Mouse (Mus musculus): ENCODE measurements around the gene Samd10. TPM values are rescaled to one million over a fixed set of nuclear protein-coding genes. Genes with fewer than 3 reads are reported as not detected.

The Samd10 gene
- polyA plus RNA-seq, 1 experiment from 2014 or later, result 88.8 TPM

GRCm38 (mm10) chr2:181571941-181572670 is 26.9 kb downstream of the Samd10 start:
- Histone ChIP-seq H3K4me2 (replicated peaks) (no peak overlapping the region), H3K27ac (replicated peaks) (no peak overlapping the region), H3K9ac (replicated peaks) (no peak overlapping the region), H3K4me1 (no peaks in the 10 kb centered on the region), H3K36me3 (peaks cover 18% of the 10 kb centered on the region), H3K9me3 (no peaks in the 10 kb centered on the region), H3K27me3 (no peaks in the 10 kb centered on the region), H3K4me3 (no peak overlapping the region)
- ATAC-seq (ENCODE audit: low FRiP score, low read depth), result no peak
- WGBS, result 90% methylated on average over 11 of the region's 11 CpGs

DNA sequence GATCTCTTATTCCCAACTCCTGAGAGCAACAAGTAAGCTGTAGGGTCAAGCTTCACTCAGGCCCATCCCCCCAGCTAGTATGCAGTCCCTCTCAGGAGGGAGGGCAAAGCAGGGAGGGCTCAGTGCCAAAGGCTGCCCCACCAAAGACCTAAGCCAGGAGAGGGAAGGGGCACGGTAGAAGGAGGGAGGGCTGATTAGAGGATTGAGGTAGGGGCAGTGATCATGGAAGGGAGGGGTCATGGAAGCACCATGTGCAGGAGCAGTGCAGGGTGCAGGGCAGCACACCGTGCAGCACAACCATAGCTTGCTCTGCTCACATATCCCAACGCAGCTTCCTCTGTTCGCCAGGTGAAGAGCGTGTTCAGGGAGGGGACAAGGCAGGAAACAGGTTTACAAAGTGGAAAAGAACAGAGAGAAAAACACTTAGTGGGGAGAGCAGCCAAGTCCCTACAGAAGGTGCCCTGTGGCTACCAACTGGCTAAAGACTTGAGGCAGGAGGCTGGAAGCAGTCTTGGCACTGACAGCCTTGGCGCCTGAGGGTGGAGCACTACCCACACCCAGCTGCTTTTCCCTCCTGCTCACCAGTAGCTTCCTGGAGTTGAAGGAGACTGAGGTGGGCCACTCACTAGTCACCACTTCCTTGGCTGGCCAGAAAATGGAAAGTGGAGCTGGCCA is 28.0 kb downstream of the Samd10 start:
- peaks cover 18% of the 10 kb centered on the region for H3K36me3 ChIP-seq
- H3K4me2 ChIP-seq (replicated peaks), result no peak overlapping the region
- no peak overlapping the region for H3K27ac ChIP-seq (replicated peaks)
- no peak for ATAC-seq (ENCODE audit: low FRiP score, low read depth)
- no peak overlapping the region for H3K4me3 ChIP-seq
- H3K4me1 ChIP-seq, result no peaks in the 10 kb centered on the region
- H3K27me3 ChIP-seq, result no peaks in the 10 kb centered on the region
- no peaks in the 10 kb centered on the region for H3K9me3 ChIP-seq
- 71% methylated on average over 6 of the region's 6 CpGs for WGBS
- H3K9ac ChIP-seq (replicated peaks), result 0 out of 2 replicates have a peak overlapping the region, but pooled peaks have one; percentile 15

GRCm38 (mm10) chr2:181570375-181570774 is 28.6 kb downstream of the Samd10 start:
- ATAC-seq (ENCODE audit: low FRiP score, low read depth), result no peak
- no peaks in the 10 kb centered on the region for H3K4me1 ChIP-seq
- WGBS, result 88% methylated on average over 8 of the region's 8 CpGs
- H3K27me3 ChIP-seq, result no peaks in the 10 kb centered on the region
- H3K4me3 ChIP-seq, result no peak overlapping the region
- no peak overlapping the region for H3K9ac ChIP-seq (replicated peaks)
- H3K36me3 ChIP-seq, result peaks cover 18% of the 10 kb centered on the region
- H3K27ac ChIP-seq (replicated peaks), result no peak overlapping the region
- H3K9me3 ChIP-seq, result no peaks in the 10 kb centered on the region
- H3K4me2 ChIP-seq (replicated peaks), result no peak overlapping the region

DNA sequence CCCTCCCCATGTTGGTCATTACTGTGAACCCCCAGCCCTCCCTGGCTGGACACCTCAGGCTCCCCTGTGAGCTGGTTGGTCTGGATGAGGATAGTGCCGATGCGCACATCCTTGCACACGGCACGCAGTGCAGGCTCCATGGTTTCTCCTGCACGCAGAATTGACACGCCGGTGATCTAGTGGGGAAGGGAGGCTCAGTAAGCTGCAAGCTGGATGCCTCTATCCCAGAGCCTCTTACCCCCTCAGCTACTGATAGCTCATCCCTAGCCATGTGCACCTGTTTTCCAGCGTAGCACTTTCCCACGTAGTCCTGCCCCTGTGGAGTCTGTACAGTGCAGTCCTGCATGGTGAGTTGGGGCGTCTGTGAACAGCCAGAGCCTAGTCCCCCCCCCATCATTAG is 29.2 kb downstream of the Samd10 start:
- WGBS, result 89% methylated on average over 10 of the region's 10 CpGs
- Histone ChIP-seq H3K4me1 (no peaks in the 10 kb centered on the region), H3K4me3 (no peak overlapping the region), H3K27ac (replicated peaks) (no peak overlapping the region), H3K9ac (replicated peaks) (no peak overlapping the region), H3K27me3 (no peaks in the 10 kb centered on the region), H3K4me2 (replicated peaks) (no peak overlapping the region), H3K9me3 (no peaks in the 10 kb centered on the region), H3K36me3 (peaks cover 18% of the 10 kb centered on the region)
- ATAC-seq (ENCODE audit: low FRiP score, low read depth), result no peak

- Histone ChIP-seq H3K9ac (replicated peaks) (no peak overlapping the region), H3K4me1 (no peaks in the 10 kb centered on the region), H3K27ac (replicated peaks) (no peak overlapping the region), H3K4me3 (no peak overlapping the region), H3K9me3 (no peaks in the 10 kb centered on the region), H3K27me3 (no peaks in the 10 kb centered on the region), H3K4me2 (replicated peaks) (no peak overlapping the region), H3K36me3 (peaks cover 10% of the 10 kb centered on the region)
- no peak for ATAC-seq (ENCODE audit: low FRiP score, low read depth)
- 80% methylated on average over 7 of the region's 7 CpGs for WGBS
Observed at GRCm38 (mm10) chr2:181568272-181569008, 30.6 kb downstream of the Samd10 start.

DNA sequence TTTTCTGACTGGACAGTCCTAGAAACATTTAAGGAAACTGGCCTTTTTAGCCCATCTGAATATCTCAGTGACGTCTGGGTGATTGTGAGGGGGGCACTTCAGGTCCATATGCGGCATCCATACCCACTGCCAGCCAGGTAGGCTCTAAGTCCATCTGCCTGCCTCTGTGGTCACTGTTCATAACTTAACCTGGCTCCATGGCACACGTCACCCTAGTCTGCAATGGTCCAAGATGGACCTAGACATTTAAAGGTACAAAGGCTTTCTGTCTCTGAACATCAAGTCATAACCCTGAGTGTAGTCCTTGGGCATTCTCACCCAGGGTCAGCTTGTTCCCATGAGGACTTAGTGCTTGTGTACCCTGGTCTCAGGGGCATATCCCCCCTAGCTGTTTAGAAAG is 31.7 kb downstream of the Samd10 start:
- Histone ChIP-seq H3K4me1 (no peaks in the 10 kb centered on the region), H3K9ac (replicated peaks) (no peak overlapping the region), H3K4me3 (no peak overlapping the region), H3K9me3 (no peaks in the 10 kb centered on the region), H3K27ac (replicated peaks) (no peak overlapping the region), H3K4me2 (replicated peaks) (no peak overlapping the region), H3K27me3 (no peaks in the 10 kb centered on the region), H3K36me3 (0 out of 2 replicates have a peak, but pooled peaks cover 4% of the 10 kb centered on the region)
- 86% methylated on average over 3 of the region's 3 CpGs for WGBS
- no peak for ATAC-seq (ENCODE audit: low FRiP score, low read depth)

- H3K4me3 ChIP-seq, result no peak overlapping the region
- H3K27ac ChIP-seq (replicated peaks), result no peak overlapping the region
- H3K4me1 ChIP-seq, result no peaks in the 10 kb centered on the region
- H3K36me3 ChIP-seq, result peaks cover 49% of the 10 kb centered on the region
- H3K9me3 ChIP-seq, result no peaks in the 10 kb centered on the region
- no peak overlapping the region for H3K4me2 ChIP-seq (replicated peaks)
- ATAC-seq (ENCODE audit: low FRiP score, low read depth), result no peak
- H3K9ac ChIP-seq (replicated peaks), result no peak overlapping the region
- H3K27me3 ChIP-seq, result no peaks in the 10 kb centered on the region
Observed at GRCm38 (mm10) chr2:181553772-181554171, 45.2 kb downstream of the Samd10 start.

- Histone ChIP-seq H3K27me3 (no peaks in the 10 kb centered on the region), H3K36me3 (peaks cover 77% of the 10 kb centered on the region), H3K9me3 (no peaks in the 10 kb centered on the region), H3K4me3 (no peak overlapping the region), H3K27ac (replicated peaks) (no peak overlapping the region), H3K4me1 (no peaks in the 10 kb centered on the region), H3K4me2 (replicated peaks) (no peak overlapping the region), H3K9ac (replicated peaks) (no peak overlapping the region)
- ATAC-seq (ENCODE audit: low FRiP score, low read depth), result no peak
- 100% methylated on average over 2 of the region's 2 CpGs for WGBS
Observed at GRCm38 (mm10) chr2:181550233-181550632, 48.8 kb downstream of the Samd10 start.

DNA sequence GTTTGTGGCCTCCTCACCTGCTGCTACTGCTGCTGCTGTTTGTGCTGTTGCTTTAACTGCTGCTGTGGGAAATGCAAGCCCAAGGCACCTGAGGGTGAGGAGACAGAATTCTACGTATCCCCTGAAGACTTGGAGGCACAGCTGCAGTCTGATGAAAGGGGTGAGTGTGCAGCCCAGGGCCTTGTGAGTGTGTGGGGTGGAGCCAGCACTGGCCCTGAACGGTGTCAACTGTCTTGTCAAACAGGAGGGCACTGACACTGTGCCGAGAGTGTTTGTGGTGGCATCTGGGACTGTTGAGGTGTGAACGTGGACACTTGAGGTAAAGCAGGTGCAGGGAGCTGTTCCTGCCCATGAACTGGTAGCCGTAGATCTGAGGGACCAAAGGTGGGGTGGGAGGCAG is 50.3 kb downstream of the Samd10 start:
- ATAC-seq (ENCODE audit: low FRiP score, low read depth), result no peak
- no peak overlapping the region for H3K27ac ChIP-seq (replicated peaks)
- H3K27me3 ChIP-seq, result no peaks in the 10 kb centered on the region
- peaks cover 70% of the 10 kb centered on the region for H3K36me3 ChIP-seq
- no peaks in the 10 kb centered on the region for H3K9me3 ChIP-seq
- no peak overlapping the region for H3K4me2 ChIP-seq (replicated peaks)
- no peak overlapping the region for H3K4me3 ChIP-seq
- no peaks in the 10 kb centered on the region for H3K4me1 ChIP-seq
- no peak overlapping the region for H3K9ac ChIP-seq (replicated peaks)
- WGBS, result 95% methylated on average over 5 of the region's 5 CpGs

- Histone ChIP-seq H3K9ac (replicated peaks) (no peak overlapping the region), H3K27me3 (no peaks in the 10 kb centered on the region), H3K27ac (replicated peaks) (no peak overlapping the region), H3K36me3 (peaks cover 70% of the 10 kb centered on the region), H3K4me3 (no peak overlapping the region), H3K4me2 (replicated peaks) (no peak overlapping the region), H3K9me3 (no peaks in the 10 kb centered on the region), H3K4me1 (no peaks in the 10 kb centered on the region)
- WGBS, result 74% methylated on average over 1 of the region's 1 CpGs
- no peak for ATAC-seq (ENCODE audit: low FRiP score, low read depth)
Observed at GRCm38 (mm10) chr2:181548227-181548626, 50.8 kb downstream of the Samd10 start.

GRCm38 (mm10) chr2:181546142-181546541 is 52.9 kb downstream of the Samd10 start:
- 94% methylated on average over 7 of the region's 7 CpGs for WGBS
- no peaks in the 10 kb centered on the region for H3K9me3 ChIP-seq
- H3K27ac ChIP-seq (replicated peaks), result no peak overlapping the region
- H3K36me3 ChIP-seq, result peaks cover 51% of the 10 kb centered on the region
- no peak overlapping the region for H3K9ac ChIP-seq (replicated peaks)
- H3K4me3 ChIP-seq, result no peak overlapping the region
- H3K4me1 ChIP-seq, result no peaks in the 10 kb centered on the region
- no peaks in the 10 kb centered on the region for H3K27me3 ChIP-seq
- ATAC-seq (ENCODE audit: low FRiP score, low read depth), result no peak
- H3K4me2 ChIP-seq (replicated peaks), result no peak overlapping the region
